Mouse (Mus musculus) hindbrain, embryonic 16.5 days (tissue): ENCODE measurements at regions not wholly inside any gene's neighbourhood (a gene's known extent, or its start where the extent isn't known, plus 50 kb on each side); places are given as distances from the start of the nearest gene placed in this dataset.
A peak's percentile ranks its signal among the peaks of the same experiment; 100 is the strongest.

Experiments
- ATAC-seq: fragments of 200-750 bp; cut with Nextera tagmentation; 2 replicates; pipeline ENCODE4 v1.8.0; 2017; ENCODE audit warnings: moderate TSS enrichment, moderate library complexity
- H3K27ac ChIP-seq: fragments of 300-500 bp; sonication (generic); 2 replicates; pipeline ENCODE4 v1.5.1; 2014; ENCODE audit warnings: low read depth, mild to moderate bottlenecking, control low read depth, low read length, moderate library complexity
- H3K27me3 ChIP-seq: fragments of 300-500 bp; sonication (generic); replicated peaks from 2 replicates; pipeline ENCODE4 v1.6.1; 2014; ENCODE audit warnings: low read length; ENCODE audit not compliant: control insufficient read depth, insufficient read depth
- H3K36me3 ChIP-seq: fragments of 300-500 bp; sonication (generic); 2 replicates; pipeline ENCODE4 v1.6.1; 2014; ENCODE audit warnings: mild to moderate bottlenecking, low read length, moderate library complexity, mixed read lengths; ENCODE audit not compliant: control insufficient read depth, insufficient read depth
- H3K4me1 ChIP-seq: fragments of 300-500 bp; sonication (generic); 2 replicates; pipeline ENCODE4 v1.6.1; 2014; ENCODE audit warnings: low read depth, low read length; ENCODE audit not compliant: control insufficient read depth, insufficient read depth
- H3K4me2 ChIP-seq: fragments of 300-500 bp; sonication (generic); 2 replicates; pipeline ENCODE4 v1.6.1; 2014; ENCODE audit warnings: mild to moderate bottlenecking, low read length, control low read depth, moderate library complexity
- H3K4me3 ChIP-seq: fragments of 300-500 bp; sonication (generic); 2 replicates; pipeline ENCODE4 v1.5.1; 2014; ENCODE audit warnings: mild to moderate bottlenecking, low read length, control low read depth, moderate library complexity
- H3K9ac ChIP-seq: fragments of 300-500 bp; sonication (generic); 2 replicates; pipeline ENCODE4 v1.6.1; 2014; ENCODE audit warnings: low read depth, mild to moderate bottlenecking, control low read depth, low read length, moderate library complexity
- H3K9me3 ChIP-seq: fragments of 300-500 bp; sonication (generic); 2 replicates; pipeline ENCODE4 v1.6.1; 2014; ENCODE audit warnings: mild to moderate bottlenecking, low read length, moderate library complexity; ENCODE audit not compliant: control insufficient read depth
- WGBS: fragments of 180-500 bp; shearing (Covaris S2); extraction: QIAGEN DNeasy Blood & Tissue Kit; methylation state at CpG from one replicate; pipeline ENCODE4 v1.1.7; 2014; 5-methylcytosine and 5-hydroxymethylcytosine counted together

DNA sequence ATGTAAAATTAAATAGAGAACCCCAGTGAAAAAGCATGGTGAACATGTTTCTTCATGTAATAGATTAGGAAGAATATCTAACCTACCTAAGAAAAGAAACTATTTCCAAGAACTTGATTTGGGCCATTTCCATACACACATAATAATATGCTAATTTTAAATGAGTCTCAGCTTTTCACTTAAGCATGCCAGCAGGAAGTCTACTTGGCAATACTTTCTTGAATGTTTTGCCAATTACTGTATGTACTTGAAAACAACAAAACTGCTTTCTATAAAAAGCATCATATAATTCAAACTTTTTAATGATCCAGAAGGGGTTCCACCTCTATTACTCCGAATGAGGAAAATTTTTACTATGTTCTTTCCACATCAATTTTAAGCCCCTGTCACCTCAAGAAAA is 1036.9 kb downstream of the Pcdh17 start:
- Histone ChIP-seq H3K36me3 (no peaks in the 10 kb centered on the region), H3K9me3 (no peaks in the 10 kb centered on the region), H3K27ac (no peak overlapping the region), H3K4me3 (no peak overlapping the region), H3K4me1 (no peaks in the 10 kb centered on the region), H3K4me2 (no peak overlapping the region), H3K9ac (no peak overlapping the region), H3K27me3 (no peaks in the 10 kb centered on the region)
- WGBS, result 88% methylated on average over 1 of the region's 1 CpGs
- ATAC-seq, result no peak

DNA sequence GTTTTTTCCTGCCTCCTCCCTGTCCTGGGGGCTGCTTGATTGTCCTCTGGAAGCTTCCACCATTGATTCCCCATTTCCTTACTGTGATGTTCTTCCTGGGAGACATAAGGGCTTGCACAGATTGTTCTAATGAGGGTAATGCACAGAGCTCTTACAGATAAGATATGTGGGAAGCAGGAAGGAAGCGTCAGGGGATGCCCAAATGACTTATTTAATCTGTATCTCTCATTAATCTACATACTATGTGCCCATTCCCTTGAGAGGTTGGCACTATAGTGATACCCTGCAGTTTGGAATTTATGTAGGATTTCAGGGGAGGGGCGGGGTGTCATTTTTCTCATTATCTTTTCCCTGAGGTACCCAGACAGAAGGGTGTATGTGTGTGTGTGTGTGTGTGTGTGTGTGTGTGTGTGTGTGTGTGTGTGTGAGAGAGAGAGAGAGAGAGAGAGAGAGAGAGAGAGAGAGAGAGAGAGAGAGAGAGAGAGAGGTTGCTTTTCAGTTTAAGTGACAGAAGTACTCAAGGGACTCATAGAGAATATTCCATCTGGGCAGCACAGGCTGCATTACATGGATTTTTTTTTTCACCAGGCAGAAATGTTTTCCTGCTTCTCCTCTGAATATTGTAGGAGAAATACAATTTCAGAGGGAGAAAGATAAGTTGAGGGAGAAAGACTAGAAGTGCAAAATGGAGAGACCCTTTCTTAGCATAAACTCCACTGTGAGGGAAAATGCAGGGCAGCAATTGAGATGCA is 1064.2 kb downstream of the Pcdh17 start:
- 32% methylated on average over 2 of the region's 2 CpGs for WGBS
- no peak overlapping the region for H3K4me3 ChIP-seq
- H3K36me3 ChIP-seq, result no peaks in the 10 kb centered on the region
- ATAC-seq, result peak; percentile 56
- no peaks in the 10 kb centered on the region; the same call in 1 of the 2 replicates for H3K4me1 ChIP-seq
- no peaks in the 10 kb centered on the region for H3K9me3 ChIP-seq
- no peak overlapping the region for H3K9ac ChIP-seq
- H3K27ac ChIP-seq, result no peak overlapping the region
- no peak overlapping the region for H3K4me2 ChIP-seq
- no peaks in the 10 kb centered on the region for H3K27me3 ChIP-seq

DNA sequence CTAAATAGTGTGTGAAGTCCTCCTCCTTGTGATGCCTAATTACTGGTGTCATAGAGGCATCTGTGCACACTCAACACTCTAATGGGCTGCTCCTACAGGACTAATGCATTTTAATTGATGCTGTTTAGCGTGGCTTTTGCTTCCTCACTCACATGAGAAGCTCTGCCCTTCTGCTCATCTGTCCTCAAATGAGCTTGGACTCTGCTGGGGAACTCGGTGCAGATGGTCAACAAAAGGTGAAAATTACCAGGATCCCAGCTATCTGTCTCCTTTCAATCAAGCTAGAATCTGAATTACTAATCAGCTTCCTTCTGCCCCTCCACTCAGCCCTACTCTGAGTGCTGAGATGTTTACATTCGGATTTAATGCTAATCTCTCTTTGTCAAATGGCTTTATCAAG is 1065.2 kb downstream of the Pcdh17 start:
- 19% methylated on average over 3 of the region's 3 CpGs for WGBS
- 0 out of 2 replicates have a peak, but pooled peaks have one; percentile 48 for ATAC-seq
- no peak overlapping the region for H3K4me2 ChIP-seq
- no peaks in the 10 kb centered on the region for H3K27me3 ChIP-seq
- no peak overlapping the region for H3K27ac ChIP-seq
- H3K9me3 ChIP-seq, result no peaks in the 10 kb centered on the region
- H3K4me1 ChIP-seq, result no peaks in the 10 kb centered on the region; the same call in 1 of the 2 replicates
- no peak overlapping the region for H3K4me3 ChIP-seq
- no peak overlapping the region for H3K9ac ChIP-seq
- H3K36me3 ChIP-seq, result no peaks in the 10 kb centered on the region
